Mouse (Mus musculus) hindbrain, postnatal 0 days (tissue): ENCODE data around the gene Gm5901. TPM values are rescaled to one million over a fixed set of nuclear protein-coding genes. Genes with fewer than 3 reads are reported as not detected.
"Not testable (repeated sequence)": the region's sequence is repeated elsewhere in the genome, so short reads cannot be mapped to it uniquely, and the experiment has no call there.

ENCODE experiments used
- ATAC-seq: fragments of 200-750 bp; cut with Nextera tagmentation; 2 replicates; pipeline ENCODE4 v1.8.0; 2017; ENCODE audit warnings: mild to moderate bottlenecking, moderate TSS enrichment, moderate library complexity
- DNase-seq: peaks from one replicate; pipeline ENCODE4 v3.0.0-alpha.2; 2015; ENCODE audit warnings: low spot score
- H3K27ac ChIP-seq: fragments of 300-500 bp; sonication (generic); 2 replicates; pipeline ENCODE4 v1.5.1; 2014; ENCODE audit warnings: mild to moderate bottlenecking
- H3K27me3 ChIP-seq: fragments of 300-500 bp; sonication (generic); 2 replicates; pipeline ENCODE4 v1.6.1; 2014; ENCODE audit warnings: low read length, mixed read lengths; ENCODE audit not compliant: insufficient read depth
- H3K36me3 ChIP-seq: fragments of 300-500 bp; sonication (generic); 2 replicates; pipeline ENCODE4 v1.6.1; 2014; ENCODE audit warnings: low read length, mixed read lengths; ENCODE audit not compliant: insufficient read depth
- H3K4me1 ChIP-seq: fragments of 300-500 bp; sonication (generic); 2 replicates; pipeline ENCODE4 v1.6.1; 2014; ENCODE audit warnings: antibody characterized with exemption, low read length, mixed read lengths; ENCODE audit not compliant: insufficient read depth
- H3K4me2 ChIP-seq: fragments of 300-500 bp; sonication (generic); 2 replicates; pipeline ENCODE4 v1.6.1; 2014; ENCODE audit warnings: low read depth, mild to moderate bottlenecking, low read length, moderate library complexity, mixed read lengths
- H3K4me3 ChIP-seq: fragments of 300-500 bp; sonication (generic); 2 replicates; pipeline ENCODE4 v1.5.1; 2014; ENCODE audit warnings: low read length
- H3K9ac ChIP-seq: fragments of 300-500 bp; sonication (generic); replicated peaks from 2 replicates; pipeline ENCODE4 v1.6.1; 2014; ENCODE audit warnings: mild to moderate bottlenecking, low read length, moderate library complexity, mixed read lengths
- H3K9me3 ChIP-seq: fragments of 300-500 bp; sonication (generic); 2 replicates; pipeline ENCODE4 v1.6.1; 2016; ENCODE audit warnings: low read length, mixed read lengths
- CTCF ChIP-seq: IDR thresholded peaks from 2 replicates; pipeline ENCODE4 v1.5.1; 2016; ENCODE audit warnings: antibody characterized with exemption, control low read depth, low read depth
- WGBS: fragments of 180-500 bp; shearing (Covaris S2); extraction: QIAGEN DNeasy Blood & Tissue Kit; methylation state at CpG from one replicate; pipeline ENCODE4 v1.1.7; 2014; 5-methylcytosine and 5-hydroxymethylcytosine counted together
- polyA plus RNA-seq: library from polyadenylated mRNA; unstranded; fragments of >200 nt; fragmentation: Nextera tagmentation; extraction: Ambion mirVana; gene quantifications from 2 replicates; pipeline ENCODE4 v1.2.1, GENCODE M21; 2015
- total RNA-seq: library from RNA; depleted of rRNA; stranded (reverse); fragments of >200 nt; gene quantifications from 2 replicates; pipeline ENCODE4 v1.2.3, GENCODE M21; 2014; rRNA removed

Gene Gm5901
- total RNA-seq (not detected in 2 replicates), polyA plus RNA-seq (0.44 TPM in 1 of 2 replicates, not detected in the other)

DNA sequence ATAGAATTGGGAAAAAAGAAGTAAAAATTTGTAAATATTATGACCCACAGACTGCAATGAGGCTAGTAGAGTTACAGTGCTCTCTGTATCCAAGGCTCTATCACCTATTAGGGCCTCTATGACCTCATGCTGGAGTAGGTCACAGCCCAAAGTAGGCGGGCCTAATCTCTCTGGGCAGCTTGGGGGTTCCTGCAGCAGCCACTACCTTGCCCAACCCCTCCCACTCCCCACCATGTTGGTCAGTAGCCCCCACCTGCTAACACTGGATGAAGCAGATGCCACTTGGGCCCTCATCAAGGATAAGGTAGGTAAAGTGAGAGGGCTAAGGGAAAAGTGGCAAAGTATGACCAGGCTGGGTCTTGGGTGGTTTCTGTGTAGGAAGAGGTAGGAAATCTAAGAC is at the start of gene Gm5901:
Gene Gm5901 (plus strand): TSS at position 173 of the 400 bp plus-strand sequence.
- H3K4me1 ChIP-seq: no peaks in the 10 kb centered on the region
- 100% methylated on average over 1 of the region's 1 CpGs for WGBS

DNA sequence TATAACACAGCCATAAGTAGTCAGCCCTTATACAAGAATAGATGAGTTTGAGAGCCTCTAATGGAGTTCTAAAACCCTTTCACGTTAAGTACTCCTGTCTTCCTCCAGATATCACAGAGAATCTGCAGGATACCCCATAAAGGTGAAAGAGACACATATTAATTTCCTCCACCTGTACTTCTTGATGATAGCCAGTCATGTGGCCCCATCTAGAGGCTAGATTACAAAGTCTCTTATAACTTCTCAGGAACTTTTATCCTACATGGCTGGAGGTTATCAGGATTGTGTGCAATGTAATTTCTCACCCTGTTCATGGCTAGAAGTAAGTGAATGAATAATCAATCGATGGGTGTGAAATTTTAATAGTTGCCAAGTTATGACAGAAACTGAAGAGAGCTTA is 49.5 kb upstream of the Gm5901 start:
- Histone ChIP-seq H3K27ac (no peak overlapping the region), H3K9me3 (no peaks in the 10 kb centered on the region), H3K9ac (no peak overlapping the region), H3K4me3 (no peak overlapping the region), H3K27me3 (no peaks in the 10 kb centered on the region), H3K4me2 (no peak overlapping the region), H3K4me1 (no peaks in the 10 kb centered on the region), H3K36me3 (no peaks in the 10 kb centered on the region)
- ATAC-seq (no peak), DNase-seq (no peak)
- no peak for TF ChIP-seq CTCF
- 79% methylated on average over 2 of the region's 2 CpGs for WGBS

More for the DNA sequence above, at the start of gene Gm5901:
- Histone ChIP-seq H3K4me2 (no peak within 1 kb of the TSS), H3K27me3 (no peaks in the 10 kb centered on the region), H3K36me3 (peaks cover 41% of the 10 kb centered on the region), H3K4me3 (no peak within 1 kb of the TSS), H3K9ac (no peak within 1 kb of the TSS), H3K27ac (no peak within 1 kb of the TSS), H3K9me3 (no peaks in the 10 kb centered on the region)
- DNase-seq (no peak), ATAC-seq (no peak)
- TF ChIP-seq CTCF: no peak

DNA sequence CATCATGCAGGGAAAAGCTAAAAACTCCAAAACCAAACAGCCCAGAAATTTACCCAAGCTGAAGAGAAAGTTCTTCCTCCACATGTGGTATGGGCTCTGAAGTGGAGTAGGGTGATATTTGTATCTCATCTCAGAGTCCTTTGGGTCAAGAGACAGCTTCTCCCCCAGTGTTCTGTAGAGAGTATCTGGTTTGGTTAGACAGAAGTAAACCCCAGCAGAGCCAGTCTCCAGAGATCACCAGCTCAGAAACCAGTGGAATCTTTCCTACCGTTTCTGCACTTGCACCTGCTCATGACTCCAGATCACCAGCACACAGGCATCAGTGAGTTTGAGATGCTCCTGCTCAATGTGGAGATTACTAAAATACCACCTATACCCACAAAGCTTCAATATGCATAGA is 40.8 kb upstream of the Gm5901 start, which contains the start of gene Olfr690:
Gene Olfr690 (minus strand): TSS at position 101 of the 400 bp plus-strand sequence.
- no peaks in the 10 kb centered on the region for H3K36me3 ChIP-seq
- H3K27me3 ChIP-seq: no peaks in the 10 kb centered on the region
- no peaks in the 10 kb centered on the region for H3K9me3 ChIP-seq
- DNase-seq (no peak), ATAC-seq (no peak)
- no peak within 1 kb of the TSS for H3K4me2 ChIP-seq
- H3K4me3 ChIP-seq: no peak within 1 kb of the TSS
- no peaks in the 10 kb centered on the region for H3K4me1 ChIP-seq
- no peak within 1 kb of the TSS for H3K9ac ChIP-seq
- WGBS: 90% methylated on average over 1 of the region's 1 CpGs
- no peak for TF ChIP-seq CTCF
- H3K27ac ChIP-seq: no peak within 1 kb of the TSS

DNA sequence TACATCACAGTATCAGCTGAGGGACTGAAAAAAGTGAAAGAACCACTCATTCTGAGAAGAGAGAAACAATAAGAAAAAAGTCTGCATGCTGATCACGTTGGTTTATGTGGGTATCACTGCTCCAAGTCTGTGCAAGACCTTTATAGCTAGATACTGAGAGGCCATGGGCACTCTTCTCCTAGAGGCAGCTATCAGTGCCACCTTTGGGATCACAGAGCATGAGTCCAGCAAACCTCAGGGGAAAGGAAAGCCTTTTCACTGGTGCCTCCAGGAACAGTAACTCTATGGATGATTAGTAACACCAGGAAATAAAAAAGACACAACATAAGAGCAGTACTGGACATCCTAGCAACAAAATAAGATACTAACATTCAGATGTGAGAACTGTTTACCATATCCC is 32.7 kb upstream of the Gm5901 start, which contains the start of gene Olfr691:
Gene Olfr691 (minus strand): TSS at position 101 of the 400 bp plus-strand sequence.
- no peak within 1 kb of the TSS for H3K27ac ChIP-seq
- no peak for DNase-seq
- no peak within 1 kb of the TSS for H3K9ac ChIP-seq
- no peak within 1 kb of the TSS for H3K4me3 ChIP-seq
- no peak for TF ChIP-seq CTCF
- no peak within 1 kb of the TSS for H3K4me2 ChIP-seq
- no peaks in the 10 kb centered on the region for H3K36me3 ChIP-seq
- whole genome bisulfite sequencing: 56% methylated on average over 1 of the region's 1 CpGs
- no peak for ATAC-seq
- H3K4me1 ChIP-seq: no peaks in the 10 kb centered on the region
- no peaks in the 10 kb centered on the region for H3K27me3 ChIP-seq
- no peaks in the 10 kb centered on the region for H3K9me3 ChIP-seq

DNA sequence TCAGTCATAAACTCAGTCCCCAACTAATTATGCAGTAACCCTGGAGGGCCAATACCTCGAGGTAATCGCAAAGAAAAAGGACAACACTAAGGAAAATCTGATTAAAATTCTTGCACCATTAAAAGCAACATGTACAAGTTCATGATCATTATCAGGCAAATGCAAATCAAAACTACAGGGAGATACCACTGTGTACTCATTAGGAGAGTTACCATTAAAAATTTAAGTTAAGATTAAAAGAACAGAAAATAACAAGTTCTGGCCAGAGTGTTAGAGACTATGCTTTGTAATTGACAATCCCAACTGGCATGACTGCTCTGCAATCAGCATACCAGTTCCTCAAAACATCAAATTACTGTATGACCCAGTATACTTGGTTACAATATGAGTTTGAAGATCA is 32.1 kb upstream of the Gm5901 start:
- Histone ChIP-seq H3K27me3 (no peaks in the 10 kb centered on the region), H3K9me3 (no peaks in the 10 kb centered on the region), H3K36me3 (no peaks in the 10 kb centered on the region), H3K4me2 (no peak overlapping the region), H3K27ac (no peak overlapping the region), H3K4me1 (no peaks in the 10 kb centered on the region), H3K4me3 (no peak overlapping the region), H3K9ac (no peak overlapping the region)
- DNase-seq: no peak
- WGBS: 71% methylated on average over 2 of the region's 2 CpGs
- ATAC-seq: no peak
- TF ChIP-seq CTCF: no peak

DNA sequence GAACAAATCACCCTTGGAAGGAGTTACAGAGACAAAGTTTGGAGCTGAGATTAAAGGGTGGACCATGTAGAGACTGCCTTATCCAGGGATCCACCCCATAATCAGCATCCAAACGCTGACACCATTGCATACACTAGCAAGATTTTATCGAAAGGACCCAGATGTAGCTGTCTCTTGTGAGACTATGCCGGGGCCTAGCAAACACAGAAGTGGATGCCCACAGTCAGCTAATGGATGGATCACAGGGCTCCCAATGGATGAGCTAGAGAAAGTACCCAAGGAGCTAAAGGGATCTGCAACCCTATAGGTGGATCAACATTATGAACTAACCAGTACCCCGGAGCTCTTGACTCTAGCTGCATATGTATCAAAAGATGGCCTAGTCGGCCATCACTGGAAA is 18.8 kb upstream of the Gm5901 start:
- H3K4me3 ChIP-seq, H3K4me2 ChIP-seq, H3K9ac ChIP-seq, DNase-seq, H3K27ac ChIP-seq, H3K36me3 ChIP-seq, H3K27me3 ChIP-seq, H3K9me3 ChIP-seq, H3K4me1 ChIP-seq: not testable (repeated sequence)
- no CpG with 5 or more reads among the region's 5 CpGs for WGBS
- peak; percentile 83 for ATAC-seq

DNA sequence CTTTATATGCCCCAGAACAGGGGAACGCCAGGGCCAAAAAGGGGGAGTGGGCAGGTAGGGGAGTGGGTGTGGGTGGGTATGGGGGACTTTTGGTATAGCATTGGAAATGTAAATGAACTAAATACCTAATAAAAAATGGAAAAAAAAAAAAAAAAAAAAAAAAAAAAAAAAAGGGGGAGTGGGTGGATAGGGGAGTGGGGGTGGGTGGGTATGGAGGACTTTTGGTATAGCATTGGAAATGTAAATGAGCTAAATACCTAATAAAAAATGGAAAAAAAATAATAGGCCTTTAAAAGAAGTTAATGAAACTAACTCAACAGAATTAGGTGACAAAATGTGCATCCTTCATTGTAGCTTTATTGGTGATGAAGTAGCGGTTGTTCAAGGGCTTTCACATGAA is 18.4 kb upstream of the Gm5901 start:
- H3K27ac ChIP-seq, H3K4me1 ChIP-seq, H3K27me3 ChIP-seq, H3K9me3 ChIP-seq, H3K9ac ChIP-seq, DNase-seq, H3K4me3 ChIP-seq, H3K4me2 ChIP-seq, H3K36me3 ChIP-seq: not testable (repeated sequence)
- peak; percentile 94 for ATAC-seq
- WGBS: 94% methylated on average over 1 of the region's 2 CpGs
